Mouse (Mus musculus): ENCODE measurements around the gene A530084C06Rik.

DNA sequence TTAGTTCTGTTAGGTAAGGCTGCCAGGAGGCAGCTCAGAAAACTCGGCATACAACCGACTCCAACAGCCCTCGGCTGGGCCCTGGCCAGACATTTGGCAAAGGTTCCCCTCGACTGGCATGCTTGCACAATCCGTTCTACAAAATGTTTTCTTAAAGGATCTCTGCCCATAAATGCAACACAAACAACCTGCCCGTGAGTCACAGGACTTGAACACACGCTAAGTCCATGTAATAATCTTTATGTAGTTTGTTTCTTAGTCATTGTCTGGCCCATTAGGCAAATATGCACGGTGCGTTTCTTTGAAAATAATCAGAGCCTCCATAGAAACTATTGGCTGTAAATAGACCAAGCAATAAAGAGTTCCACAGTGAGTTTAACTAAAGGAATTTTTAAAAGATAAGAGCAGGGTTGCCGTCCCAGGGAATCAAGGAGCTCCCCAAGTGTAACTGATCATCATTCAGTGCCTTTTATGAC is 40.7 kb downstream of the A530084C06Rik start:
- TF ChIP-seq POLR2A (IDR thresholded peaks at IDR 0.05; ENCODE audit: low read depth, low read length) (no peak), CTCF (IDR thresholded peaks at IDR 0.05; ENCODE audit: extremely low read depth, insufficient read length, insufficient replicate concordance, low read depth, low read length) (no peak)

Measured in small intestine, adult 2 months (tissue).